Mouse (Mus musculus) limb, embryonic 14.5 days (tissue): ENCODE data around the gene Orai3. TPM values are rescaled to one million over a fixed set of nuclear protein-coding genes. Genes with fewer than 3 reads are reported as not detected.
"Not testable (repeated sequence)": the region's sequence is repeated elsewhere in the genome, so short reads cannot be mapped to it uniquely, and the experiment has no call there.

Experiments
- ATAC-seq: fragments of 200-750 bp; cut with Nextera tagmentation; 2 replicates; pipeline ENCODE4 v1.8.0; 2017; ENCODE audit warnings: low read depth, moderate number of reproducible peaks, moderate TSS enrichment; ENCODE audit not compliant: low FRiP score
- DNase-seq: peaks from one replicate; pipeline ENCODE4 v3.0.0-alpha.2; 2015; ENCODE audit warnings: low spot score
- H3K27ac ChIP-seq: fragments of 300-500 bp; sonication (generic); replicated peaks from 2 replicates; pipeline ENCODE4 v1.5.1; 2014; ENCODE audit warnings: low read depth, mild to moderate bottlenecking, low read length, moderate library complexity, mixed read lengths
- H3K27me3 ChIP-seq: fragments of 300-500 bp; sonication (generic); 2 replicates; pipeline ENCODE4 v1.6.1; 2014; ENCODE audit warnings: low read length, mixed read lengths; ENCODE audit not compliant: control insufficient read depth, insufficient read depth
- H3K36me3 ChIP-seq: fragments of 300-500 bp; sonication (generic); 2 replicates; pipeline ENCODE4 v1.6.1; 2014; ENCODE audit warnings: mild to moderate bottlenecking, low read length, moderate library complexity, mixed read lengths; ENCODE audit not compliant: control insufficient read depth, insufficient read depth
- H3K4me1 ChIP-seq: fragments of 300-500 bp; sonication (generic); 2 replicates; pipeline ENCODE4 v1.6.1; 2014; ENCODE audit warnings: antibody characterized with exemption, low read length, mixed read lengths; ENCODE audit not compliant: control insufficient read depth, insufficient read depth
- H3K4me2 ChIP-seq: fragments of 300-500 bp; sonication (generic); replicated peaks from 2 replicates; pipeline ENCODE4 v1.6.1; 2014; ENCODE audit warnings: low read depth, mild to moderate bottlenecking, low read length, moderate library complexity; ENCODE audit not compliant: severe bottlenecking
- H3K4me3 ChIP-seq: fragments of 300-500 bp; sonication (generic); replicated peaks from 2 replicates; pipeline ENCODE4 v1.5.1; 2014; ENCODE audit warnings: low read length
- H3K9ac ChIP-seq: fragments of 300-500 bp; sonication (generic); 2 replicates; pipeline ENCODE4 v1.6.1; 2014; ENCODE audit warnings: mild to moderate bottlenecking, low read depth, low read length, moderate library complexity; ENCODE audit not compliant: severe bottlenecking
- H3K9me3 ChIP-seq: fragments of 300-500 bp; sonication (generic); 2 replicates; pipeline ENCODE4 v1.6.1; 2016; ENCODE audit warnings: low read length; ENCODE audit not compliant: control insufficient read depth
- POLR2A ChIP-seq: fragments of 200-500 bp; IDR thresholded peaks from 2 replicates; pipeline ENCODE4 v1.8.0; 2012; ENCODE audit warnings: inconsistent platforms, mild to moderate bottlenecking, moderate library complexity, borderline replicate concordance; ENCODE audit not compliant: insufficient read depth, insufficient read length; ENCODE audit errors: extremely low read depth
- WGBS: fragments of 180-500 bp; shearing (Covaris S2); extraction: QIAGEN DNeasy Blood & Tissue Kit; methylation state at CpG from one replicate; pipeline ENCODE4 v1.1.7; 2014; 5-methylcytosine and 5-hydroxymethylcytosine counted together
- polyA plus RNA-seq, 2 experiments: library from polyadenylated mRNA; depleted of rRNA in 1 of 2; stranded (reverse) in 1 of 2; unstranded in 1 of 2; fragments of >200 nt; fragmentation: Nextera tagmentation in 1 of 2; extraction: Ambion mirVana in 1 of 2; gene quantifications; 2 replicates each; pipeline versions ENCODE4 v1.2.1 to v1.2.3; 2012 to 2014

The Orai3 gene
- polyA plus RNA-seq, 2 experiments: 10.5 to 22.8 TPM

GRCm38 (mm10) chr7:127770039-127770905 is 657 bp downstream of the Orai3 start:
- no peaks in the 10 kb centered on the region for H3K9me3 ChIP-seq
- peak overlapping the region; percentile 70 for H3K4me3 ChIP-seq
- DNase-seq (peak; percentile 47), ATAC-seq (peak; percentile 5)
- no peaks in the 10 kb centered on the region for H3K27me3 ChIP-seq
- peak overlapping the region; percentile 94 for H3K27ac ChIP-seq
- peak overlapping the region; percentile 92 for H3K4me2 ChIP-seq
- no peak for TF ChIP-seq POLR2A
- peak overlapping the region; percentile 81 for H3K9ac ChIP-seq
- H3K36me3 ChIP-seq: peaks cover 33% of the 10 kb centered on the region
- H3K4me1 ChIP-seq: peaks cover 10% of the 10 kb centered on the region
- 2% methylated on average over 27 of the region's 27 CpGs for WGBS

GRCm38 (mm10) chr7:127771262-127771661 is 1.6 kb downstream of the Orai3 start:
- WGBS: 68% methylated on average over 5 of the region's 5 CpGs
- no peak for ATAC-seq
- Histone ChIP-seq H3K36me3 (peaks cover 23% of the 10 kb centered on the region), H3K27ac (0 out of 2 replicates have a peak overlapping the region, but pooled peaks have one; percentile 1), H3K4me3 (peak overlapping the region; percentile 70; the same call in 1 of the 2 replicates), H3K9ac (no peak overlapping the region), H3K27me3 (no peaks in the 10 kb centered on the region), H3K9me3 (no peaks in the 10 kb centered on the region), H3K4me1 (peaks cover 12% of the 10 kb centered on the region), H3K4me2 (peak overlapping the region; percentile 92)
- DNase-seq: no peak
- no peak for TF ChIP-seq POLR2A

- Histone ChIP-seq H3K27me3 (no peaks in the 10 kb centered on the region), H3K4me3 (no peak overlapping the region), H3K36me3 (peaks cover 16% of the 10 kb centered on the region), H3K27ac (no peak overlapping the region), H3K4me1 (peaks cover 12% of the 10 kb centered on the region), H3K9ac (no peak overlapping the region), H3K4me2 (no peak overlapping the region), H3K9me3 (no peaks in the 10 kb centered on the region)
- ATAC-seq (no peak), DNase-seq (no peak)
- TF ChIP-seq POLR2A: no peak
- WGBS: 74% methylated on average over 3 of the region's 3 CpGs
Measured at GRCm38 (mm10) chr7:127772080-127772479, 2.5 kb downstream of the Orai3 start.

- H3K4me3 ChIP-seq: no peak overlapping the region
- DNase-seq (no peak), ATAC-seq (no peak)
- H3K9ac ChIP-seq: no peak overlapping the region
- no peak overlapping the region for H3K27ac ChIP-seq
- H3K4me2 ChIP-seq: no peak overlapping the region
- no peaks in the 10 kb centered on the region for H3K27me3 ChIP-seq
- no peak for TF ChIP-seq POLR2A
- no peaks in the 10 kb centered on the region for H3K9me3 ChIP-seq
- peaks cover 12% of the 10 kb centered on the region for H3K4me1 ChIP-seq
- peaks cover 11% of the 10 kb centered on the region for H3K36me3 ChIP-seq
- 95% methylated on average over 1 of the region's 1 CpGs for WGBS
Measured at GRCm38 (mm10) chr7:127772557-127772956, 2.9 kb downstream of the Orai3 start.

- DNase-seq (peak; percentile 51), ATAC-seq (no peak)
- Histone ChIP-seq H3K4me1 (peaks cover 16% of the 10 kb centered on the region), H3K4me2 (no peak overlapping the region), H3K9ac (no peak overlapping the region), H3K27ac (no peak overlapping the region), H3K4me3 (no peak overlapping the region), H3K36me3 (peaks cover 2% of the 10 kb centered on the region), H3K27me3 (no peaks in the 10 kb centered on the region), H3K9me3 (no peaks in the 10 kb centered on the region)
- 37% methylated on average over 9 of the region's 9 CpGs for WGBS
- TF ChIP-seq POLR2A: no peak
Measured at GRCm38 (mm10) chr7:127773664-127774384, 4.2 kb downstream of the Orai3 start.

GRCm38 (mm10) chr7:127775837-127776236 is 6.2 kb downstream of the Orai3 start:
- 66% methylated on average over 7 of the region's 7 CpGs for WGBS
- Histone ChIP-seq H3K27ac (peak overlapping the region; percentile 96), H3K4me3 (peak overlapping the region; percentile 94), H3K9ac (peak overlapping the region; percentile 92), H3K36me3 (peaks cover 21% of the 10 kb centered on the region), H3K4me1 (peaks cover 13% of the 10 kb centered on the region), H3K4me2 (peak overlapping the region; percentile 74)
- H3K27me3 ChIP-seq, ATAC-seq, DNase-seq, H3K9me3 ChIP-seq: not testable (repeated sequence)
